Mouse (Mus musculus): ENCODE measurements at regions not wholly inside any gene's neighbourhood (a gene's known extent, or its start where the extent isn't known, plus 50 kb on each side); places are given as distances from the start of the nearest gene placed in this dataset.

DNA sequence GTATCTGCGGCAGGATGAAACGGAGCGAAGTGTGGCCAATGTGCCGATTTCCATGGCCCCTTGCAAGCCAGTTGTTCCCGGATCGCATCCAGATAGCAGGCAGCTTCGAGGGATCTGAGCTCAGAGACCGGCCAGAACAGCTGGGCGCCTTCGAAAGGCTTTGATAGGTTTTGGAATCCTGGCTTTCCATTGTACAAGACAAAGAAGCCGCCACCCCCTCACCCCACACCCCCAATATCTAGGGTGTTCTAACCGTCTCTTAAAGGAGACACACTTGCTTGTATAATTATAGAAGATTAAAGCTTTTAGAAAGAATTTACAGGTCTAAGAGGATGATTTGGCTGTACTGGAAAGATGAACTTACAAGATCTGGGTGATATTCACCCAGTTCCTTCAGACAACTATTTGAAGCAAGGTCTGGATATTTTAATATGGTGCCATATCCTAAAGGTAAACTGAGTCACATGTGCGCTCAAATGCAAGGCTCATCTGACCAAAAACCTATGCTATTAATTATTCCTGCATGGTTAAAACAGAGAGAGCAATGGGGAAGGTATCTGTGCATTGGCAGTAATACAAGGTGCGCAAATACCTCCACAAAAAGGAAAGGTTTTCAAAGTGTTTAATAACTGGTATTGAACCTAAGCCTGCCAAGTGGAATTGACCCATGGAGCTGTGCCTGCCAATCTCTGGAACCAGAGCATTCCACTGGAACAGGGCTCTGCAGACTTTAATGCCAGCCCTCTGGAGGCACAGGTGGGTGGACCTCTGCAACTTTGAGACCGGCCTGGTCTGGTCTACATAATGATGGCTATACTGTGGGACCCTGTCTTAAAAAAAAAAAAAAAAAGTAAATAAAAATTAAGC lies 84.4 kb upstream of the Cpm start:
- 81% methylated on average over 15 of the region's 15 CpGs for WGBS
- no peak for DNase-seq (ENCODE audit: low read depth, low spot score)

- no peak for DNase-seq (ENCODE audit: low read depth, low spot score)
- 87% methylated on average over 13 of the region's 13 CpGs for WGBS
Observed at GRCm38 (mm10) chr10:117543995-117544679, 85.2 kb upstream of the Cpm start.

- 97% methylated on average over 6 of the region's 6 CpGs for WGBS
- no peak for DNase-seq (ENCODE audit: low read depth, low spot score)
Observed at GRCm38 (mm10) chr10:117543696-117543950, 85.7 kb upstream of the Cpm start.

DNA sequence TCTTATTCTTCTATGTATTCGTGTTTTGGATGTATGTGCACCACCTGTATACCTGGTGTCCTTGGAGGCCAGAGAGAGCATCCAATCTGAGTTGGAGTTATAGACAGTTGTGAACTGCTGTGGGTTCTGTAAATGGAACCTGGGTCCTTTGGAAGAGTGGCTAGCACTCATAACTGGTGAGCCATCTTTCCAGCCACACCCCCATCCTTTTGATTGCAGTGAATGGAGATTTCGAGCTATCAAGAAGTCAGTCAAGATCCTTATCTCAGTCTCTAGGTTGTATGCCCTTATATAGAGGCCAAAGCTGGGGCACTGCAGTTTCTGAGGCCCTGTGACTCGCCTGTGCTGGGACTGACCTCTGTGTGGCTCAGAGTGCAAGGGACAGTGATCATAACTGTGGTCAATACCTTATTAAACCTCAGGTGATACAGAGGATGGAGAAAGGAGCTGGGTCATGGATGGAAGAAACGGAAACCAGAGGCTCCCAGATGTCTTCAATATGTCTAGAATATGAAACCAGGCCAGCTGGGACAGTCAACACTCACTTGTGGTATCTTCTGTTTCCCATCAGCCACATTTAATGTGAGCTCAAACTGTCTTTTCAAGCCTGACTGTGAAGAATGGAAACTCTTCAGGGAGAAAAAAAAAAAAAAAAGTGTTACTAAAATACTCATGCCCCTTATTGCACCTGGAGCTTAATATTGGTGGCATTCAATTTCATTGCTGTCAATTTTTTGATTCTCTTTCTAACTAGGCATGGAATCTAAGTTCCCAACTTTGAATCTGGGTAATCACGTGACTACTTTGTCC lies 86.2 kb upstream of the Cpm start:
- 65% methylated on average over 5 of the region's 5 CpGs for WGBS

GRCm38 (mm10) chr10:117542351-117542750 lies 86.9 kb upstream of the Cpm start:
- DNase-seq (ENCODE audit: low read depth, low spot score), result no peak
- 93% methylated on average over 5 of the region's 5 CpGs for WGBS

More for the DNA sequence above, 86.2 kb upstream of the Cpm start:
- DNase-seq (ENCODE audit: low read depth, low spot score), result no peak

DNA sequence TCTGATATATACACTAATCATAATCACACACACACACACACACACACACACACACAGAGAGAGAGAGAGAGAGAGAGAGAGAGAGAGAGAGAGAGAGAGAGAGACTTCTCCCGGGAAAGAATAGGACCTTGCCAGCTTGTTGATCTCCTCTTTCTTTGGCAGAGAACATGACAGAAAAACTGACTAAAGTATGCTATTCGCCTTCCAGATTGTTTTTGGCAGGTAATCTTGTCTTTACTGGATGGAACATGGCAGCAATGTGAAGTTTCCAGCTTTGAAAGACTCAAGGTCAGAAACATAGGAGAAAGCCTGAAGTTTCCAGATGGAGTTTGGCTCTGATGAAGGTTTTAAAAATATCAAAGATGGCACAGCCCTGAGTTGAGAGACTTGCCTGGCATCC lies 87.8 kb upstream of the Cpm start:
- no peak for DNase-seq (ENCODE audit: low read depth, low spot score)
- 70% methylated on average over 2 of the region's 2 CpGs for WGBS

GRCm38 (mm10) chr10:117540747-117541398 lies 88.4 kb upstream of the Cpm start:
- no peak for DNase-seq (ENCODE audit: low read depth, low spot score)
- WGBS, result 66% methylated on average over 2 of the region's 2 CpGs

DNA sequence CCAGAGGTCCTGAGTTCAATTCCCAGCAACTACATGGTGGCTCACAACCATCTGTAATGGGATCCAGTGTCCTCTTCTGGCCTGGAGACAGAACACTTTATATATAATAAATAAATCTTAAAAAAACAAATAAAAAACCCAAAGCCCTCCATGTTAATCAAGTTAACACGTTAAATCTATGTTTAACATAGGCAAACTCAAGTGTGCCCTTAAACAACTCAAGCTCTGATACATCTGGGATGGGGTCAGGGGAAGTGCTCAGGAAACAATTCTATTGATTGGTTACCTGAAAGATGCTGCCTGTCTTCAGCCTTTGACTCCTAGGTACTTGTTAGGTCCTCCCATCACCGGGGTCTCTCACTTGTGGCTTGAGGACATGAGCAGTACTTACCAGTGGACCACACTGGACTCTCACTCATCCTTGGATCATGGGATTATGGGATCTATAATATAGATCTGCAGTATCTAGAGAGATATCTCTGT lies 89.1 kb upstream of the Cpm start:
- WGBS, result 80% methylated on average over 2 of the region's 2 CpGs

GRCm38 (mm10) chr10:117539532-117539931 lies 89.8 kb upstream of the Cpm start:
- no peak for DNase-seq (ENCODE audit: low read depth, low spot score)
- WGBS, result 66% methylated on average over 1 of the region's 1 CpGs

More for the DNA sequence above, 89.1 kb upstream of the Cpm start:
- no peak for DNase-seq (ENCODE audit: low read depth, low spot score)

DNA sequence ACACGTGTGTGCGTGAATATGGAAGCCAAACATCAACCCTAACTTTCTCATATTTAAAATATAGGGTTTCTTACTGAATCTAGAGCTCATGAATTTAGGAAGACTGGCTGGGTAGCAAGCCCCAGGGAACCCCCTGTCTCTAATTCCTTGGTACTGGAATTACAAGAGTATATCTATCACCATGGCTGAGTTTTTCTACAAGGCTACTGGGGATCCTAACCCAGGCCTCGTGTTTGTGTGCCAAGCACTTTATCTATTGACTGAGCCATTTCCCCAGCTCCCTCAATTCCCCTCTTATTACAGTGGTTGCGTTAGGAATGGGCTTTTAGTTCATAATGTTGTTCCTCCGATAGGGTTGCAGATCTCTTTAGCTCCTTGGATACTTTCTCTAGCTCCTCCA lies 90.6 kb upstream of the Cpm start:
- 86% methylated on average over 5 of the region's 5 CpGs for WGBS
- no peak for DNase-seq (ENCODE audit: low read depth, low spot score)

DNA sequence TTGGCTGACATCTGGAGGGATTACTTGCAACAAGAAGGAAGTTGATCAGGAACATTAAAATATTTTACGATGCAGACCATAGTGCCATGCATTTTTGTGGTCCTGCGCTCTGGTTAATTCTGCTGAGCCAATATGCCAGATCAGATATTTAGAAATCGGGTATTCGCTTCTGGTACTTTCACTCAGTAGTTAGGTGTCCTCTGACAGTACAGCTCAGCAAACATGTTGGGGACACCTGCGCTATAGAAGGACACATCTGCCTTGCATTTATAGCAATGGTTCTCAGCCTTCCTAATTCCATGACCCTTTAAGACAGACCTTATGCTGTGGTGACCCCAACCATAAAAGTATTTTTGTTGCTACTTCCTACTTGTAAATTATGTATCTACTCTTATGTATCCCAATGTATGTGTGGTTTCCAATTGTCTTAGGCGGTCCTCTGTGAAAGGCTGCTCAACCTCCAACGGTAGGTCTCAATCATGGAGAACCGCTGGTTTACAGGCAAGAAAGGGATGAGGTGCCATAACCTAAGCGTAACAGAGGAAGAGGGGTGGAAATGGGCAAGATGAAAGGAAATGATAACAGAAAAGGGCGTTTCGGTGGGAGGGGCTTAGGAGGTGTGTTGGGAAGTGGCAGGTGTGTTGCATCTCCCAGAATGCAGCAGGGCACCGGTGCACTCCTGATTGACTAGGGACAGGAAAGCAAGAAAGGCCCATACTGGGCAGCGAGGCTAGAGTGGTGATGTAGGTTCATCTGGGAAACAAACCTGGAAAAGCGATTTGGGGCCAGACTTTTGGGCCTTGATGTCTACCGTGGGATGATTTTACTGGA lies 92.3 kb upstream of the Cpm start:
- 91% methylated on average over 15 of the region's 15 CpGs for WGBS
- DNase-seq (ENCODE audit: low read depth, low spot score), result no peak

GRCm38 (mm10) chr10:117535843-117536242 lies 93.5 kb upstream of the Cpm start:
- WGBS, result 90% methylated on average over 4 of the region's 4 CpGs
- no peak for DNase-seq (ENCODE audit: low read depth, low spot score)

- 84% methylated on average over 12 of the region's 12 CpGs for WGBS
- DNase-seq (ENCODE audit: low read depth, low spot score), result no peak
Observed at GRCm38 (mm10) chr10:117534992-117535719, 94.1 kb upstream of the Cpm start.

- no peak for DNase-seq (ENCODE audit: low read depth, low spot score)
- 91% methylated on average over 4 of the region's 4 CpGs for whole genome bisulfite sequencing
Observed at GRCm38 (mm10) chr10:117534478-117534877, 94.8 kb upstream of the Cpm start.

GRCm38 (mm10) chr10:117533541-117534386 lies 95.5 kb upstream of the Cpm start:
- no peak for DNase-seq (ENCODE audit: low read depth, low spot score)
- WGBS, result 92% methylated on average over 8 of the region's 8 CpGs

DNA sequence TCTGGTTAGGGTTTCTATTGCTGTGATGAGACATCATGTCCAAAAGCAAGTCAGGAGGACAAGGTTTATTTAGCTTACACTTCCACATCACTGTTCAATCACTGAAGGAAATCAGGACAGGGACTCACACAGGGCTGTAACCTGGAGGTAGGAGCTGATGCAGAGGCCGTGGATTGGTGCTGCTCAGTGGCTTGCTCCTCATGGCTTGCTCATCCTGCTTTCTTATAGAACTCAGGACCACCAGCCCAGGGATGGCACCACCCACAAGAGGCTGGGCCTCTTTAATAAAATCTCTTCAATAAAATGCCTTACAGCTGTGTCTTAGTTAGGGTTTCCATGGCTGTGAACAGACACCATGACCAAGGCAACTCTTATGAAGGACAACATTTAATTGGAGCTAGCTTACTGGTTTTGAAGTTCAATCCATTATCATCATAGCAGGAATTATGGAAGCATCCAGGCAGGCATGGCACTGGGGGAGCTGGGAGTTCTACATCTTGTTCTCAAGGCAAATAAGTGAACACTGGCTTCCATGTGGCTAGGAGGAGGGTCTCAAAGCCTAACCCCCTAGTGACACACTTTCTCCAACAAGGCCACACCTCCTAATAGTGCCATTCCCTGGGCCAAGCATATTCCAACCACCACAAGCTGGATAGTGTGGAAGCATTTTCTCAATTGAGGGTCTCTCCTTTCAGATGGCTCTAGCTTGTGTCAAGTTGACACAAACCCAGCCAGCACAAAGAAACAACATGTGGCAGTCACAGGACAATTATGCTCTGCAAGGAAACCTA lies 96.4 kb upstream of the Cpm start:
- DNase-seq (ENCODE audit: low read depth, low spot score), result no peak
- WGBS, result 92% methylated on average over 1 of the region's 1 CpGs
